Mouse (Mus musculus) CD4-positive helper T cell, adult 2 months (primary cell): ENCODE measurements around the gene Ctsa.

Experiments used
- DNase-seq: peaks from one replicate; pipeline ENCODE4 v3.0.0-alpha.2; 2012; ENCODE audit warnings: low read depth, missing footprints, low spot score

Gene Ctsa

GRCm38 (mm10) chr2:164832748-164833301, at the start of gene Ctsa:
Gene Ctsa, plus strand, starts transcription at chr2:164832873.
- peak; percentile 81 for DNase-seq

DNA sequence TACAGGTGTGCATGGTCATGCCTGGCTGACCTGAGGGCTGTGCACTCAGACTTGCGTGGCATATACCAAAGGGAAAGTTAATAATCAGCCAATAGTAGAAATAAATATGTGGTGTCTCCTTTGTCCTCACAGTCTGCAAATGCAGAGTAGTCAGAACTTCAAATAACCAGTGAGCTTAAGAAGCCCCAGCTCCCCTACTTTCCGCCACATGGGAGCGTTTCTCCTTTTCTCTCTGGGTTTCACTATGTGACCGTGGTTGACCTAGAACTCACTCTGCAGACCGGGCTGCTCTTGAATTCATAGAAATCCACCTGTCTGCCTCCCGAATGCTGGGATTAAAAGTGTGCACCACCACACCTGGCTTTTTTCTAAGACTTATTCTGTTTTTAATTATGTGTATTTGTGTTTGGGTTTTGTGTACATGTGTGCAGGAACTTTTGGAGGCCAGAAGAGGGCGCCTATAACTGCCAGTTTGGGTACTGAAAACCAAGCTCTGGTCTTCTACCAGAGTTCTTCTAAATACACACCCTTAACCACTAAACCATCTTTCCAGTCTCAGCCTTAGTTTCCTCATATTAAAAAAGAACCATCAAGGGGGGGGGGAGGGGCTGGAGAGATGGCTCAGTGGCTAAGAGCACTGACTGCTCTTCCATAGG, 48.6 kb upstream of the Ctsa start:
- peak; percentile 32 for DNase-seq

- DNase-seq = no peak
Measured at GRCm38 (mm10) chr2:164784869-164785420, 47.7 kb upstream of the Ctsa start.

GRCm38 (mm10) chr2:164785481-164786387, 46.9 kb upstream of the Ctsa start, which contains the start of gene Snx21:
Gene Snx21, plus strand, starts transcription at chr2:164785823.
- DNase-seq = peak; percentile 85

- no peak for DNase-seq
Measured at GRCm38 (mm10) chr2:164786388-164786885, 46.2 kb upstream of the Ctsa start.

DNA sequence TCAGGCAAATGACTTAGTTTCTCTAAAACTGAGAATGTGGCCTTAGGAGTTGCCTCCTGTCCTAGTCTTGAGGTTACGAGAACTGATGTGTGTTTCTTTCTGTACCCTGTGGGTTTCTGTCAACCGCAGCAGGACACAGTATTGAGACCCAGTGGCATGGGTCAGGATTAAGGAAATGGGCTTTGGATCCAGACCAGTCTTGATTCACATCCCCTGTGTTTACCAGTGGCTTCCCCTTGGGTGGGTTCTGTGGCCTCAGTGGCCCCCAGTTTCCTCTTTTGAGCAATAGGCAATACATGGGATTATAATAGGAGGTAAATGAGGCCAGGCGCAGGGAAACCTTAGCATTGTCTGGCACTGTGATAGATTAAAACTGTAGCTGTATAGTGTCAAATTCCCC, 45.6 kb upstream of the Ctsa start:
- DNase-seq = no peak

DNA sequence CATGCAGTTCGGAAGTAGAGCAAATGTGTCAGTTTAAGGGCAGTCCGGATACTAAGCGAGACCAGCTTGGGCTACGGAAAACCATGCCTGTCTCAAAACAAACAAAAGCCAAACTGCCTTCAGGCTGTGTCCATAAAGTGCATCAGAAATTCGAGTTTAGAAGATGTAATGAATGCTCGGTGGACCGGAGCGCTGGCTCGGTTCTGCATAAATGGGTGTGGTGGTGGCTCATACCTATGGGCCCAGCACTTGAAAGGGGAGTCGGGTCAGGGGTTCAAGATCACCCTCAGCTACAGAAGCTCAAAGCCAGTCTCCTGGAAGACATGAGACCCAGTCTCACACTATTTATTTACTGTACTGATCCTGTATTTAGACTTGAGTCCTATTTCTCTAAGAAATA, 44.9 kb upstream of the Ctsa start:
- DNase-seq = no peak

GRCm38 (mm10) chr2:164788411-164788810, 44.3 kb upstream of the Ctsa start:
- DNase-seq = no peak

- DNase-seq = no peak
Measured at GRCm38 (mm10) chr2:164790451-164790850, 42.2 kb upstream of the Ctsa start.

DNA sequence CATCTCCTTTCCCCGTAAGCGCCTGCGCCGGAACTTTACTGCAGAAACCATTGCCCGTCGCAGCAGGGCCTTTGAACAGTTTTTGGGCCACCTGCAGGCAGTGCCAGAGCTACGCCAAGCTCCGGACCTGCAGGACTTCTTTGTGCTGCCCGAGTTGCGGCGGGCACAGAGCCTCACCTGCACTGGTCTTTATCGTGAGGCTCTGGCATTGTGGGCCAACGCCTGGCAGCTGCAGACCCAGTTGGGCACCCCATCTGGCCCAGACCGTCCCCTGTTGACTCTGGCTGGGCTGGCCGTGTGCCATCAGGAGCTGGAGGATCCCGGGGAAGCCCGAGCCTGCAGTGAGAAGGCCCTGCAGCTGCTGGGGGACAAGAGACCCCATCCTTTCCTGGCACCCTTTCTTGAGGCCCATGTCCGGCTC, 40.8 kb upstream of the Ctsa start:
- DNase-seq = no peak

GRCm38 (mm10) chr2:164792400-164793190, 40.1 kb upstream of the Ctsa start:
- no peak for DNase-seq

DNA sequence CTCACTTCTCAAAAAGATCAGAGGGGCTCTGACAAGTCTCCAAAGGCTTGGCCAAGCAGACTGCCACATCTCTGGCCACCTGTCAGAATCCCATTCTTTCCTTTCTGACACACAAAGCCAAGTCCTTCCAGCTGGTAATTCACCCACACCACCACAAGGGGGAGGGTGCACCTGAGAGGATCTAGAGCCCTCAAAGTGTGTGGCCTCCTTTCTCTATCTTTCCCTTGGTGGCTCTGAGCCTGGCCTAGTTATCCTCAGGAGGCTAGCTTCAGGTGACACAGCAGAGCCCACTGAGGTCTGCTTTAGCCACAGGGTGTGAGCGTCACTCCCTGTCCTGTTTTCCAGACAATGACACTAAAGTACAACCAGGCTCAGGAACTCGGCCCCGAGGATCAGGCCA, 39.4 kb upstream of the Ctsa start:
- DNase-seq = peak; percentile 58

DNA sequence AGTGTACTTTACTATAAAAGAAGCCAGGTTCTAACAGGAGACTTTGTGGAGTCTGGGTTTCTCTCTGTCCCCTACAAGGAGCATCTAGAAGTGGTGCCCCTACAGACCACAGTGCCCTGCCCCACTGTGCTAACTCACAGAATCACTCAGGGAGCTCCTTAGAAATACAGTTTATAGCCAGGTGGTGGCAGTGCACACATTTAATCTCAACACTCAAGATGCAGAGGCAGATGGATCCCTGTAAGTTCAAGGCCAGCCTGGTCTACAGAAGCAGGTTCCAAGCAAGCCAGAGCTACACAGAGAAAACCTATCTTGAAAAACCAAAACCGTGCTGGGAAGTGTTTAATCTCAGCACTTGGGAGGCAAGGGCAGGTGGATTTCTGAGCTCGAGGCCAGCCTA, 38.9 kb upstream of the Ctsa start:
- peak; percentile 42 for DNase-seq

- DNase-seq = peak; percentile 82
Measured at GRCm38 (mm10) chr2:164794293-164794692, 38.4 kb upstream of the Ctsa start.

DNA sequence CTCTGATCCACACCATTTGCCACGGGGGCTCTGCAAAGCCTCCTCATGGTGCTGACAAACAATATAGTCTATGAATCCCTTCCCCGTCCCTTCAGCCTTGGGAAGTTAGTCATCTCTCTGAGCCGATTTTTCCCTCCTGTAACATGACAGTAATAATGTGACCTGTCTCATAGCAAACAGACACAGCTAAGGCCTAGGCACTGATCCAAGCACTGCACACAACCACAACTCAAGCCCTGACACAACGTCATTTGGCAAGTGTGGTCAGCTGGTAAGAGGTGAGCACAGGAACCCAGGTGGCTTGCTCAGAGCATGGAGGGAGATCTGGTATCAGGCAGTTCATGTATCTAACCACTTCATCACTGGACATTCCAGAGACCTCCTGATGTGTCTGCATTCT, 36.8 kb upstream of the Ctsa start:
- DNase-seq = no peak

DNA sequence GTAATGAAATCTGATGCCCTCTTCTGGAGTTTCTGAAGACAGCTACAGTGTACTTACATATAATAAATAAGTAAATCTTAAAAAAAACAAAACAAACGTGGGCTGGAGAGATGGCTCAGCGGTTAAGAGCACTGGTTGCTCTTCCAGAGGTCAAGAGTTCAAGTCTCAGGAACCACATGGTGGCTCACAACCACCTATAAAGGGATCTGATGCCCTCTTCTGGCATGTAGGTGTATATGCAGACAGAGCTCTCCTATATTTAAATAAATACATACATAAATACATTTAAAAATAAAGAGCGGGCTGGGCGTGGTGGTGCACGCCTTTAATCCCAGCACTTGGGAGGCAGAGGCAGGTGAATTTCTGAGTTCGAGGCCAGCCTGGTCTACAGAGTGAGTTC, 34.1 kb upstream of the Ctsa start:
- DNase-seq = peak; percentile 49

DNA sequence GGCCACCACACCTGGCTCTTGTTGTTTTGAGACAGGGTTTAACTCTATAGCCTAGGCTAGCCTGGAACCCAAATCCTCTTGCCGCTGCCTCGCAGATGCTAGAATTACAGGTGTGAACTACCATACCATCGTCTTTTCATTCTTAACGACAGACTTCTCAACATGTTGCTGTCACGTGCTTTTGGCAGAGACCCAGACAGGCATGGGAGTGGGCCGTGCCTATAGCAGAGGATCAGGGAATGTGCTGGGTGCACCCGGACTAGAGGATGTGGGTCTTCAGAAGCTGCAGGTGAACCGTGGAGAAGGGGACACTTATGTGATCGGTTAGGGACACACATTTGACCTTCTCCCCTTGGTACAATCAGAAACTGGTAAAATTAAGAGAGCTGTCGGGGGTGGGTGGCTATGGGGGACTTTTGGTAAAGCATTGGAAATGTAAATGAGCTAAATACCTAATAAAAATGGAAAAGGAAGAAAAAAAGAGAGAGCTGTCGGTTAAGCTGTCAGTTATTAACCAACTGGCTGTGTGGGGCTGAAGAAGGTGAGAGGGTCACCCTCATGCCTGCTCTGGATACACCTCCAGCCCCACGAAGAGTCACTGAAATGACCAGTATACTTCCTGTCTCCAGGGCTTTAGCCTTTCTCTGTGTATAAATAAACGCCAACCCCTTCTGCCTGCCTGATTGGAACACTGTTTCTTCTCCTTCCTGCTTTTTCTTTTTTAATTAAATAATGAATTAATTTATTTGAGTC, 32.2 kb upstream of the Ctsa start:
- no peak for DNase-seq

GRCm38 (mm10) chr2:164803201-164803920, 29.3 kb upstream of the Ctsa start:
- DNase-seq = no peak

DNA sequence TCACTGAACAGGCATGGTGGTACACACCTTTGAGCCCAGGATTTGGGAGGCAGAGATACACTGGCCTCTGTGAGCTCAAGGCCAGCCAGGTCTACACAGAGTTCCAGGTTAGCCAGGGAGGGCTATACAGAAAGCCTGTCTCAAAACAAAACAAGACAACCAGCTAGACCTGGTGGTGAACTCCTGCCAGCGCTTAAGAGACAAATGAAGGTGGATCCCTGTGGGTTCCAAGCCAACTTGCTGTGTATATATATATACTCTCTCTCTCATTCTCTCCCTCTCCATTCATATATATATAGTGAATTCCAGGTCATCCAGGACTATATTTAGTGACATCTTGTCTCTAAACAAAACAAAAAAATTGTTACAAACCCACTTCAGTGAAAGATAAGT, 28.8 kb upstream of the Ctsa start:
- no peak for DNase-seq
